19 mouse cellular contexts compared by ENCODE assay signal in genomic region chr1:82384106-82384505, GRCm38 (mm10).
A peak's percentile ranks its signal among the peaks of the same experiment; 100 is the strongest.
DNase-seq lines count a peak whose midpoint lies in the region; ATAC-seq lines count a peak whose summit lies in the region.
"Had no signal": no experiment of that assay in that cellular context is flagged by ENCODE, and none has a peak within 500 bp of the region (broad histone marks: within the 10 kb centered on the region; RNA-seq: fewer than 3 reads in every experiment).

No protein-coding gene starts in this region.

- no peaks in the 10 kb centered on the region for H3K36me3 ChIP-seq in intestine, embryonic 14.5 days (ENCODE audit: control insufficient read depth, insufficient read depth, low read length)
- no peaks in the 10 kb centered on the region for H3K36me3 ChIP-seq in intestine, embryonic 16.5 days (ENCODE audit: control insufficient read depth, insufficient read depth, low read length)
- H3K36me3 ChIP-seq in lung, embryonic 16.5 days (ENCODE audit: control insufficient read depth, insufficient read depth, low read length): no peaks in the 10 kb centered on the region
- H3K36me3 ChIP-seq: forebrain, embryonic 10.5 days; hindbrain, embryonic 12.5 days; hindbrain, embryonic 15.5 days had no signal

- ATAC-seq in intestine, embryonic 14.5 days (replicated peaks; ENCODE audit: low FRiP score, low TSS enrichment, low read depth): no peak
- no peak for ATAC-seq in intestine, embryonic 16.5 days
- no peak for ATAC-seq in lung, embryonic 16.5 days (ENCODE audit: low read depth)
- ATAC-seq: activated CD4-positive, CD25-positive, alpha-beta regulatory T cell, adult 4 months; forebrain, embryonic 13.5 days had no signal

- no peaks in the 10 kb centered on the region for H3K27me3 ChIP-seq in intestine, embryonic 14.5 days (replicated peaks; ENCODE audit: control insufficient read depth, insufficient read depth, low read length)
- no peaks in the 10 kb centered on the region for H3K27me3 ChIP-seq in intestine, embryonic 16.5 days (replicated peaks; ENCODE audit: control insufficient read depth, insufficient read depth, low read length)
- no peaks in the 10 kb centered on the region for H3K27me3 ChIP-seq in lung, embryonic 16.5 days (ENCODE audit: control insufficient read depth, insufficient read depth, low read depth, low read length)
- H3K27me3 ChIP-seq: forebrain, embryonic 13.5 days; hindbrain, embryonic 12.5 days; hindbrain, embryonic 15.5 days had no signal

- no peak overlapping the region for H3K4me2 ChIP-seq in intestine, embryonic 14.5 days (ENCODE audit: low read length)
- no peak overlapping the region for H3K4me2 ChIP-seq in intestine, embryonic 16.5 days (ENCODE audit: low read depth, low read length)
- H3K4me2 ChIP-seq in lung, embryonic 16.5 days (ENCODE audit: low read depth, low read length): no peak overlapping the region
- H3K4me2 ChIP-seq: forebrain, embryonic 13.5 days; heart, embryonic 11.5 days; hindbrain, embryonic 12.5 days; hindbrain, embryonic 15.5 days had no signal

- no peak overlapping the region for H3K9ac ChIP-seq in intestine, embryonic 14.5 days (ENCODE audit: low read length)
- no peak overlapping the region for H3K9ac ChIP-seq in intestine, embryonic 16.5 days (ENCODE audit: low read depth, low read length)
- no peak overlapping the region for H3K9ac ChIP-seq in lung, embryonic 16.5 days (ENCODE audit: low read length)
- H3K9ac ChIP-seq: forebrain, embryonic 13.5 days; hindbrain, embryonic 12.5 days; hindbrain, embryonic 15.5 days had no signal

- DNase-seq in cerebellum, postnatal 10 days: peak; percentile 73 to 79
- no peak for DNase-seq in cerebellum, adult 8-10 months
- DNase-seq in intestine, embryonic 14.5 days (ENCODE audit: low spot score): peak; percentile 23
- no peak for DNase-seq in lung, adult 18-20 months
- DNase-seq in gastrocnemius, adult 8-10 months (ENCODE audit: low spot score in 2 of 2): no peak
- DNase-seq: adrenal gland, adult 8-10 months; adrenal gland, postnatal 25 days; cerebellum, adult 11-12 months; cerebellum, adult 9-11 months; gastrocnemius, postnatal 10 days; heart, adult 11 months had no signal

- 0 out of 2 replicates have a peak, but pooled peaks cover 12% of the 10 kb centered on the region for H3K4me1 ChIP-seq in intestine, embryonic 14.5 days (replicated peaks; ENCODE audit: control insufficient read depth, insufficient read depth, low read length)
- no peaks in the 10 kb centered on the region for H3K4me1 ChIP-seq in intestine, embryonic 16.5 days (ENCODE audit: control insufficient read depth, insufficient read depth, low read length)
- peaks cover 14% of the 10 kb centered on the region for H3K4me1 ChIP-seq in lung, embryonic 16.5 days (replicated peaks; ENCODE audit: control insufficient read depth, insufficient read depth, low read length)

- 76% methylated on average over 2 of the region's 2 CpGs for WGBS in intestine, embryonic 14.5 days
- WGBS in intestine, embryonic 16.5 days: 83% methylated on average over 2 of the region's 2 CpGs
- WGBS in lung, embryonic 16.5 days: 82% methylated on average over 2 of the region's 2 CpGs

- H3K27ac ChIP-seq in intestine, embryonic 14.5 days (ENCODE audit: low read depth): no peak overlapping the region
- H3K27ac ChIP-seq in intestine, embryonic 16.5 days (ENCODE audit: low read length): no peak overlapping the region
- peak overlapping the region; percentile 88; the same call in 1 of the 2 replicates for H3K27ac ChIP-seq in lung, embryonic 16.5 days (ENCODE audit: low read length)
- H3K27ac ChIP-seq: hindbrain, embryonic 12.5 days; hindbrain, embryonic 15.5 days had no signal

- H3K9me3 ChIP-seq in intestine, embryonic 14.5 days (ENCODE audit: control insufficient read depth, low read length): no peaks in the 10 kb centered on the region
- no peaks in the 10 kb centered on the region for H3K9me3 ChIP-seq in intestine, embryonic 16.5 days (ENCODE audit: control insufficient read depth, low read length)
- H3K9me3 ChIP-seq in lung, embryonic 16.5 days (ENCODE audit: control insufficient read depth, low read length): no peaks in the 10 kb centered on the region
- H3K9me3 ChIP-seq: forebrain, embryonic 10.5 days; forebrain, embryonic 13.5 days; hindbrain, embryonic 12.5 days; hindbrain, embryonic 15.5 days had no signal

- H3K4me3 ChIP-seq in intestine, embryonic 14.5 days (ENCODE audit: low read depth, low read length): no peak overlapping the region
- no peak overlapping the region for H3K4me3 ChIP-seq in intestine, embryonic 16.5 days (ENCODE audit: low read length)
- no peak overlapping the region for H3K4me3 ChIP-seq in lung, embryonic 16.5 days (ENCODE audit: low read length)
- H3K4me3 ChIP-seq: forebrain, embryonic 10.5 days; forebrain, embryonic 13.5 days; hindbrain, embryonic 12.5 days; hindbrain, embryonic 15.5 days had no signal

Comparison
In these comparisons a context has a peak if more than half of its experiments do, and no peak if none do; other contexts are left out.
1. DNase-seq: peak in cerebellum, postnatal 10 days (2 of 2) and intestine, embryonic 14.5 days (single experiment); none in cerebellum, adult 8-10 months (single experiment), lung, adult 18-20 months (0 of 2) and gastrocnemius, adult 8-10 months (0 of 2).